Mouse (Mus musculus): ENCODE data around the gene Zfp933.
"Not testable (repeated sequence)": the region's sequence is repeated elsewhere in the genome, so short reads cannot be mapped to it uniquely, and the experiment has no call there.

DNA sequence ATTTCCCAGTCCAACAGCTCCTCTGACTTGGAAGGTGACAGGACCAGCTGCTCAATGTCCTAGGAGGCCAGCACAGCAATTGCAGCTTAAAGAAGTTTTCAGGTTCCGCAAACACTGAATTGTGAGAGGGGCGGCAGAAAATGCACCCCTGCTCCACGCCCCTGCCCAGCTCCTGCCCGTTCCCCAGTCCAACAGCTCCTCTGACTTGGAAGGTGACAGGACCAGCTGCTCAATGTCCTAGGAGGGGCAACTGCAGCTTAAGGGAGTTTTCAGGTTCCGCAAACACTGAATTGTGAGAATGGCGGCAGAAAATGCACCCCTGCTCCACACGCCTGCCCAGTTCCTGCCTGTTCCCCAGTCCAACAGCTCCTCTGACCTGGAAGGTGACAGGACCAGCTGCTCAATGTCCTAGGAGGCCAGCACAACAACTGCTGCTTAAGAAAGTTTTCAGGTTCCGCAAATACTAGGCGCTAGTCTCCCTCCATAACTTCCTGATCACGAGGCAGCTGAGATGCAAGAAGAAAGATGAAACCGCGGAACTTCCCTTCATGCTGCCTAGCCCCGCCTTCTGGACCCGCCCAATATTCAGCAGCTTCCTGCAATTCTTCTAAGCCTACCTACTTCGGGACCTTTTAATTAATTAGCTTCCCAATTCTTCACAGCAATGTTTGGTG lies 38.7 kb downstream of the Zfp933 start, which contains the start of gene Zfp984:
- not testable (repeated sequence) for TF ChIP-seq POLR2A (IDR thresholded peaks at IDR 0.05; ENCODE audit: low read depth, low read length); CTCF (IDR thresholded peaks at IDR 0.05; ENCODE audit: extremely low read depth, insufficient read depth, insufficient read length, insufficient replicate concordance)

Measured in spleen, adult 2 months (tissue).